Mouse (Mus musculus) CH12.LX (cell line): Measurements from ENCODE around the gene Rnf214.

ENCODE experiments used
- EP300 ChIP-seq: IDR thresholded peaks from 2 replicates; pipeline ENCODE4 v1.6.1; 2011; ENCODE audit warnings: low read length, improper control_type of control experiment
- HCFC1 ChIP-seq: IDR thresholded peaks from 2 replicates; pipeline ENCODE4 v1.6.1; 2012; ENCODE audit warnings: low read depth, mild to moderate bottlenecking, inconsistent platforms, low read length, improper control_type of control experiment
- POLR2A ChIP-seq: IDR thresholded peaks from 2 replicates; pipeline ENCODE4 v1.6.1; 2011; ENCODE audit warnings: low read depth, mild to moderate bottlenecking, improper control_type of control experiment, low read length
- RCOR1 ChIP-seq: conservative IDR thresholded peaks from 2 replicates; pipeline ENCODE4 v1.6.1; 2012; ENCODE audit warnings: low read depth, mild to moderate bottlenecking, inconsistent platforms, low read length, improper control_type of control experiment
- SIN3A ChIP-seq: IDR thresholded peaks from 2 replicates; pipeline ENCODE4 v1.6.1; 2012; ENCODE audit warnings: low read length, improper control_type of control experiment, inconsistent platforms
- SMC3 ChIP-seq: IDR thresholded peaks from 2 replicates; pipeline ENCODE4 v1.6.1; 2011; ENCODE audit warnings: low read depth, low read length, improper control_type of control experiment

DNA sequence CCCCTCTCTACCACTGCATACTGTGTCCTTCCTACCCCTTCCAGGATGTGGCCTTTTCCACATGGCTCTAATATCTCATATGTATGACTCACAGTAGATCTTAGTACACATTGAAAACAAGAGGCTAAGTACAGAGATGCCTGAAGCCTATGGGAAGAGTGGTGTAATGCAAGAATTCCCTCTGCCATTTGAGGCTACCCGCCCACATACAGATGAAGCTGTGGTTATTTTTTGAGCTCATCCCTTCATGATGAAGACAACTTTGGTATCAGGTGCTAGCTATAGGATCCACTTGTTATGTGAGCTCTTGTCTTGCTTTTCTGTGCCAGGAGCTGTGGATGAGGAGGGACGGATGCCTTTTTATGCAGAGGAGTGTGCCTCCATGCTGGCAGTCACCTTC, 8.9 kb upstream of the Rnf214 start:
- TF ChIP-seq SMC3 = no peak
- TF ChIP-seq HCFC1 = no peak
- no peak for TF ChIP-seq SIN3A
- TF ChIP-seq EP300 = no peak
- TF ChIP-seq RCOR1 = no peak
- TF ChIP-seq POLR2A = no peak
